Mouse (Mus musculus) testis, adult 2 months (tissue): ENCODE data around the gene Fbxo48. TPM values are rescaled to one million over a fixed set of nuclear protein-coding genes. Genes with fewer than 3 reads are reported as not detected.

Experiments
- H3K27ac ChIP-seq: fragments of 200-500 bp; 2 replicates; pipeline ENCODE4 v1.5.1; 2012; ENCODE audit warnings: low read depth, low read length; ENCODE audit not compliant: control insufficient read depth, insufficient read depth
- H3K27me3 ChIP-seq: fragments of 200-500 bp; 2 replicates; pipeline ENCODE4 v1.6.1; 2012; ENCODE audit warnings: mild to moderate bottlenecking, low read length, moderate library complexity; ENCODE audit not compliant: control insufficient read depth, insufficient read depth
- H3K36me3 ChIP-seq: fragments of 200-500 bp; 2 replicates; pipeline ENCODE4 v1.6.1; 2012; ENCODE audit warnings: mild to moderate bottlenecking, low read length; ENCODE audit not compliant: control insufficient read depth, insufficient read depth
- H3K4me1 ChIP-seq: fragments of 200-500 bp; 2 replicates; pipeline ENCODE4 v1.6.1; 2012; ENCODE audit warnings: low read length; ENCODE audit not compliant: control insufficient read depth, insufficient read depth
- H3K4me3 ChIP-seq: fragments of 200-500 bp; 2 replicates; pipeline ENCODE4 v1.5.1; 2012; ENCODE audit warnings: low read depth, mild to moderate bottlenecking, low read length, moderate library complexity, mixed read lengths; ENCODE audit not compliant: control insufficient read depth
- CTCF ChIP-seq: fragments of 200-500 bp; IDR thresholded peaks from 2 replicates; pipeline ENCODE4 v1.5.1; 2012; ENCODE audit warnings: low read depth, mild to moderate bottlenecking, inconsistent platforms, low read length, moderate library complexity; ENCODE audit not compliant: control insufficient read depth, insufficient read depth, insufficient replicate concordance
- POLR2A ChIP-seq: fragments of 200-500 bp; IDR thresholded peaks from 2 replicates; pipeline ENCODE4 v1.6.1; 2012; ENCODE audit warnings: low read depth, mild to moderate bottlenecking, inconsistent platforms, low read length, moderate library complexity; ENCODE audit not compliant: control insufficient read depth
- polyA plus RNA-seq: library from polyadenylated mRNA; depleted of rRNA; stranded (reverse); fragments of >200 nt; gene quantifications from 2 replicates; pipeline ENCODE4 v1.2.3, GENCODE M21; 2012

Fbxo48 gene
- polyA plus RNA-seq, 1 experiment, result 0.81 TPM

DNA sequence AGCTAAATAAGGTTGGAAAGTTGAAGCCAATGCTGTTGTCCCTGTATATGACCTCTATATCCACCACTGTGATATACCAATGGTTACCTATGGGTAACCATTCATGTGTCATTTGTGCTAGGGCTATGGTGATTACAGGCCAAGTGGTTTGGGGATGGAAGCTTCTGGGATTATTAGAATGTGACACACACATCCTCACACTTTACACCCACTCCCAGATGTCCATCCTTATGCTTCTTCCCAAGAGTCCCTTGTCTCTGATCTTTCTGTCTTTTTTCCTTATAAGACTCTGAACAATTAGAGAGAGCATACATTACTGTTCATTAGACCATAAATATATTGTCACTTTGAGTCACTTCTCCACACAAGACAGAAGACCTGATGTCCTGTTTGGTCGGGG lies 21.9 kb downstream of the Fbxo48 start:
- H3K27ac ChIP-seq, result no peak overlapping the region
- no peaks in the 10 kb centered on the region for H3K27me3 ChIP-seq
- TF ChIP-seq CTCF, result no peak
- no peak for TF ChIP-seq POLR2A
- H3K4me3 ChIP-seq, result no peak overlapping the region
- H3K4me1 ChIP-seq, result no peaks in the 10 kb centered on the region
- no peaks in the 10 kb centered on the region for H3K36me3 ChIP-seq

DNA sequence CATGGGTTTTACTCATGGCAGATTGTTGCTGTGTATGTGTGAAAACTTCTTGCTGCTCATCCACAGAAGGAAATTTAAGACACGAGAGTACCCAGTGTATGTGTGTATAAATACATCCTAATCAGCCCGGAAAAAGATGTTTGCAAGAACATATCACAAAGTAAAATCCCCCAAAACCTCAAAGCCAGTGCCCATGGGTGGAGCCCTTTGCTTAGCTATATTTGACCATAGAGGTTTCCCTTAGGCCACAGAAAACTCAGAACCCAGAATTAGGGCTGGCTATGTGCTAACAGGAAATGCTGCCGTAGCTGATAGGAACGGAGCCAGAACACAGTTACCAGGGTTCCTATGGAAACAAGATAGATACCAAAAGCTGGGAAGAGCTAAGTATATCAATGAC lies 25.8 kb downstream of the Fbxo48 start:
- Histone ChIP-seq H3K4me1 (no peaks in the 10 kb centered on the region), H3K36me3 (no peaks in the 10 kb centered on the region), H3K4me3 (no peak overlapping the region), H3K27ac (no peak overlapping the region), H3K27me3 (no peaks in the 10 kb centered on the region)
- TF ChIP-seq POLR2A (no peak), CTCF (no peak)

DNA sequence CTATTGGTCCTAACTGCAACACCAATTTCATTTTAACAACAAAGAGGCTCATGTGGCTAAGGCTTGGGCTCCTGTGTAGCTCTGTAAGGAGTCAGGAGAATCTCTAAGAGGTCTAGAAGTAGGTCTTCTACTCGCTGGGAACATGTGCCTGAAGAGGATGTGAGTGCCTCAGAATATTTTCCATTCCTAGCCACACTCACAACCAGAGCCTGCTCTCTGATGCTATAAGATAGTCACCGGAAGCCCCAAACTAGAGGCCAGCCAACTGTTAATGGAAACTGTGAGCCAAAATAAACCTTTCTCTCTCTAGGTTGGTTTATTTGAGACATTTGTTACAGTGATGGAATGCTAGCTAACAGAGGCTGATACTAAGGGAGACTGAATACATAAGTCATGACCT lies 26.4 kb downstream of the Fbxo48 start:
- no peaks in the 10 kb centered on the region for H3K36me3 ChIP-seq
- H3K4me3 ChIP-seq, result no peak overlapping the region
- H3K4me1 ChIP-seq, result no peaks in the 10 kb centered on the region
- TF ChIP-seq POLR2A, result no peak
- TF ChIP-seq CTCF, result no peak
- no peaks in the 10 kb centered on the region for H3K27me3 ChIP-seq
- H3K27ac ChIP-seq, result no peak overlapping the region

DNA sequence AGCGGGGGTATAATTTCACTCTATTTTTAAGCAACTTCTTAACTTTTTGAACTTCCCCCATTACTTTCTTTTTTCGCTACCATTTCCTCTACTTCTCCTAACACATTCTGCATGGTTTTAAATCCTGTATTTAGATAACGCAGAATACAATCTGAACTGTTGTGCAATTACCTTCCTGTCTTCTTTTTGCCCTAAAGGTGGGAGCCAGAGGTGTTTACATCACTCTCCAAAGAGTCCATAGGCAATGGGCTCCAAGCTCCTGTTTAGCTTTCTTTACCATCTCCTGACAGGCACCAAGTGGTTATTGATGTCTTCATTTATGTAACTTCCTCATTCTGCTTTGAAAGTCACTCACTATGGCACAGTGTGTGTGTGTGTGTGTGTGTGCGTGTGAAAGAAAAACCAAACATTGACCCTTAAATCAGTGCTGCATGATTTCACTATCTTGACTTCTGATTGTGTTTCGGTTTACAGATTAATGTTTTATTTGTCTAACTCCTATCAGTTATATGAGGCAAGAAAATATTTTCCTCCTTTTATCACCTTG lies 27.1 kb downstream of the Fbxo48 start:
- Histone ChIP-seq H3K4me3 (no peak overlapping the region), H3K4me1 (no peaks in the 10 kb centered on the region), H3K36me3 (no peaks in the 10 kb centered on the region), H3K27ac (no peak overlapping the region), H3K27me3 (no peaks in the 10 kb centered on the region)
- TF ChIP-seq CTCF (no peak), POLR2A (no peak)

GRCm38 (mm10) chr11:16986550-16987187 lies 35.5 kb downstream of the Fbxo48 start:
- TF ChIP-seq POLR2A (no peak), CTCF (no peak)
- Histone ChIP-seq H3K27me3 (no peaks in the 10 kb centered on the region), H3K36me3 (no peaks in the 10 kb centered on the region), H3K27ac (no peak overlapping the region), H3K4me1 (no peaks in the 10 kb centered on the region), H3K4me3 (no peak overlapping the region)

DNA sequence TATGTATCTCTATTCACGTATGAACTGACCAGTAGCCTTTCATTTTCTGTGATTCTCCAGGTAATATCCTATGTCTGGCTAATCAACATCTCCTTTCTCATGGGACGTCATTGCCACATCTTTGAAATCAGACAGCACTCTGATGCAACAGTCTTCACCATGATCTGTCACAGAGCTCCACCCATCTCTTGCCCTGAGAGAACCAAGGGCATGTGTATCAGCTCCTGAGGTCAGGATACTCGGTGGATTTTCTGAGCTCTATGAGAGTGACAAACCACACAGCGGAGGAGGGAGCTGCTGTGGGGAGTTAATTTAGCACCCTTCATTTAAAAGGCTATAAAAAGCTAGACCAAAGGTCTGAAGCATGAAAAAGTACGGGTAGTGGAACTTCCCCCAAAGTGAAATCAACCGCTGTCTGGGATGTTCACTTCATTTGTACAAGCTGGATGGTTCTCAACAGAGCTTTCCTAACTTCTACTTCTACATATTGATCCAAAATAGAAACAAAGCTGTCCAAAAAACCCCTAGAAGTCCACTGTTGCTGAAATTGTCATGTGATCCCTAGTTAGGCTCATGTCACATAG lies 36.7 kb downstream of the Fbxo48 start:
- H3K36me3 ChIP-seq, result no peaks in the 10 kb centered on the region
- no peak overlapping the region for H3K27ac ChIP-seq
- TF ChIP-seq CTCF (no peak), POLR2A (no peak)
- H3K4me3 ChIP-seq, result no peak overlapping the region
- no peaks in the 10 kb centered on the region for H3K27me3 ChIP-seq
- H3K4me1 ChIP-seq, result no peaks in the 10 kb centered on the region

DNA sequence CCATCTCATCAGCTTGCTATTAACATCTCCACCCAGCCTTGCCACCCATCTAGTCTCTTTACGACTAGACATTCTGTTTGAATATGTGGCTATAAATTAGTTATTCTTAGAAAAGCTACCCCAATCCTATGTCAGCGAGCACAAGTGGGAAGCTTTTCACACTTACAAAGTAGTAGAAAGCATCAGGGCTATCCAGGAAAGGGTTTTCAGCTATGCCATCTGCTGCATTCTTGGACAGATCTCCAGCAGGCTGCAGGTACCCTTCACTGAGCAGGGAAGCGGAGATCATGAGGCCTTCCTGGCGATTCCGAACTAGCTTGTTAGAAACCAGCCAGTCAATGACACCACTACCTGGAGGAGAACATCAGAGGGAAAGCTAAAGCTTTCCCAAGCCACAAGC lies 38.7 kb downstream of the Fbxo48 start:
- TF ChIP-seq CTCF (no peak), POLR2A (no peak)
- H3K4me1 ChIP-seq, result no peaks in the 10 kb centered on the region
- H3K27me3 ChIP-seq, result no peaks in the 10 kb centered on the region
- no peak overlapping the region for H3K4me3 ChIP-seq
- H3K27ac ChIP-seq, result no peak overlapping the region
- H3K36me3 ChIP-seq, result no peaks in the 10 kb centered on the region

GRCm38 (mm10) chr11:16992880-16993279 lies 41.7 kb downstream of the Fbxo48 start:
- H3K27ac ChIP-seq, result no peak overlapping the region
- no peaks in the 10 kb centered on the region for H3K4me1 ChIP-seq
- TF ChIP-seq CTCF, result no peak
- TF ChIP-seq POLR2A, result no peak
- no peak overlapping the region for H3K4me3 ChIP-seq
- H3K36me3 ChIP-seq, result no peaks in the 10 kb centered on the region
- no peaks in the 10 kb centered on the region for H3K27me3 ChIP-seq
